Mouse (Mus musculus) myocyte (in vitro differentiated cells): ENCODE data around the gene Ppp4r1. TPM values are rescaled to one million over a fixed set of nuclear protein-coding genes. Genes with fewer than 3 reads are reported as not detected.

Experiments
- H3K27me3 ChIP-seq: one replicate; pipeline ENCODE4 v1.6.1; 2011; ENCODE audit not compliant: control insufficient read depth, insufficient read depth, insufficient read length
- H3K36me3 ChIP-seq: one replicate; pipeline ENCODE4 v1.6.1; 2011; ENCODE audit not compliant: control insufficient read depth, insufficient read depth
- H3K4me2 ChIP-seq: one replicate; pipeline ENCODE4 v1.6.1; 2011; ENCODE audit warnings: low read depth, control low read depth
- H3K4me3 ChIP-seq: one replicate; pipeline ENCODE4 v1.5.1; 2011; ENCODE audit warnings: mild to moderate bottlenecking, control low read depth, moderate library complexity
- H3K79me2 ChIP-seq: one replicate; pipeline ENCODE4 v1.6.1; 2011; ENCODE audit not compliant: control insufficient read depth, insufficient read depth
- H3ac ChIP-seq: one replicate; pipeline ENCODE4 v1.6.1; 2011; ENCODE audit not compliant: control insufficient read depth, insufficient read length
- CEBPB ChIP-seq: IDR thresholded peaks from 2 replicates; pipeline ENCODE4 v1.6.1; 2011; ENCODE audit warnings: mild to moderate bottlenecking, moderate library complexity; ENCODE audit not compliant: poor library complexity, insufficient read depth, severe bottlenecking
- E2F4 ChIP-seq: IDR thresholded peaks from one replicate; pipeline ENCODE4 v1.6.1; 2011; ENCODE audit warnings: mild to moderate bottlenecking, control low read depth, moderate library complexity; ENCODE audit not compliant: insufficient read depth
- MAX ChIP-seq: IDR thresholded peaks from one replicate; pipeline ENCODE4 v1.6.1; 2011; ENCODE audit warnings: low read depth, mild to moderate bottlenecking, control low read depth
- MYOD1 ChIP-seq, 3 experiments: IDR thresholded peaks; one replicate each; pipeline ENCODE4 v1.6.1; 2011; ENCODE audit warnings: control low read depth in 2 of 3, low read depth in 2 of 3, mild to moderate bottlenecking in 2 of 3, moderate library complexity in 1 of 3; ENCODE audit not compliant: insufficient read length in 2 of 3, control insufficient read depth in 1 of 3
- MYOG ChIP-seq, 3 experiments: IDR thresholded peaks; one replicate each; pipeline ENCODE4 v1.6.1; 2011; ENCODE audit warnings: control low read depth in 2 of 3, low read depth in 2 of 3, mild to moderate bottlenecking in 2 of 3; ENCODE audit not compliant: insufficient read length in 2 of 3, control insufficient read depth in 1 of 3, insufficient read depth in 1 of 3
- POLR2A ChIP-seq: IDR thresholded peaks from one replicate; pipeline ENCODE4 v1.6.1; 2011; ENCODE audit warnings: low read depth, mild to moderate bottlenecking, control low read depth, moderate library complexity; ENCODE audit not compliant: insufficient read length
- POLR2AphosphoS2 ChIP-seq: IDR thresholded peaks from one replicate; pipeline ENCODE4 v1.6.1; 2011; ENCODE audit warnings: low read depth, control low read depth; ENCODE audit not compliant: insufficient read length
- REST ChIP-seq: IDR thresholded peaks from one replicate; pipeline ENCODE4 v1.6.1; 2011; ENCODE audit warnings: mild to moderate bottlenecking, control low read depth, moderate library complexity; ENCODE audit not compliant: insufficient read depth, insufficient read length
- SRF ChIP-seq: IDR thresholded peaks from one replicate; pipeline ENCODE4 v1.6.1; 2011; ENCODE audit warnings: low read depth; ENCODE audit not compliant: control insufficient read depth, insufficient read length
- TCF12 ChIP-seq: IDR thresholded peaks from one replicate; pipeline ENCODE4 v1.6.1; 2011; ENCODE audit warnings: mild to moderate bottlenecking, control low read depth; ENCODE audit not compliant: poor library complexity, insufficient read depth, severe bottlenecking
- TCF3 ChIP-seq: IDR thresholded peaks from one replicate; pipeline ENCODE4 v1.6.1; 2011; ENCODE audit warnings: low read depth, control low read depth; ENCODE audit not compliant: insufficient read length
- USF1 ChIP-seq: IDR thresholded peaks from one replicate; pipeline ENCODE4 v1.6.1; 2011; ENCODE audit warnings: low read depth, mild to moderate bottlenecking, control low read depth, moderate library complexity
- polyA plus RNA-seq: library from polyadenylated mRNA; unstranded; fragments of >200 nt; fragmentation: generic; extraction: Trizol; gene quantifications from one replicate; pipeline ENCODE4 v1.2.1, GENCODE M21; 2012; ENCODE audit warnings: missing spikeins

Ppp4r1 gene
- polyA plus RNA-seq, 1 experiment, result 44.9 TPM

DNA sequence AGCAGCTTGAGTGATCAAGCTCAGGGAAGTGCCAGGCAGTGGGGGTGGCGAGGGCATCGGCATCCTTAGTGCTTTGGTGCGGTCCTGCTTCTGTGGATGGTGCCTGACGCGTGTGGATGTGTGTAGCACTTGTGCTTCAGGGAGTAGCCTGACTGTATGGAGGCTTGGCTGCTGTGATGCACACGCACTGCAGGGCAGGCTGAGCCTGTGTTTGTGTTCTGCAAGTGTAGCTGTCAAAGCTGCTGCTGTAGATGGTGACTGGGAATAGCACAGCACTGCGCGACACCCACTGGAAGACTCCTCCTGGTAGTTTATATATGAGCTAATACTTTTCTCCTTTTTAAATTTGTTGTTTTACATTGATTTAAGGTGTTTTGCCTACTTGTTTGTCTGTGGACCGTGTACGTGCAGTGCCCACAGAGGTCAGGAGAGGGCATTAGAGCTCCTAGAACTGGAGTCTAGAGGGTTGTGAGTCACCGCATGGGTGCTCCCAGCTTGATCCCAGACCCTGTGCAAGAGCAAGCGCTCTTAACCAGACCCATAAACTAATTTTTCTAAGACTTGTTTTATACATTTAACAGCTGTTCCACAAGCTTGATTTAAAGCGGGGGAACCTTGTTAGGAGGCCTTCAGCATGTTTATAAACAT is 48.0 kb downstream of the Ppp4r1 start:
- no peak overlapping the region for H3K4me3 ChIP-seq
- H3K36me3 ChIP-seq, result peaks cover 52% of the 10 kb centered on the region
- no peak overlapping the region for H3K4me2 ChIP-seq
- peaks cover 5% of the 10 kb centered on the region for H3K79me2 ChIP-seq
- H3ac ChIP-seq, result no peak overlapping the region
- TF ChIP-seq E2F4 (no peak), CEBPB (no peak), SRF (no peak), USF1 (no peak), MYOG (IDR thresholded peaks at IDR 0.05; ENCODE audit: control insufficient read depth in 1 of 3, insufficient read depth in 1 of 3, insufficient read length in 2 of 3, low read depth in 2 of 3) (no peak), POLR2A (peak; percentile 33)
- no peaks in the 10 kb centered on the region for H3K27me3 ChIP-seq

- no peaks in the 10 kb centered on the region for H3K79me2 ChIP-seq
- H3K4me2 ChIP-seq, result no peak overlapping the region
- peaks cover 61% of the 10 kb centered on the region for H3K36me3 ChIP-seq
- TF ChIP-seq SRF (no peak), TCF3 (no peak), MYOG (IDR thresholded peaks at IDR 0.05; ENCODE audit: control insufficient read depth in 1 of 3, insufficient read depth in 1 of 3, insufficient read length in 2 of 3, low read depth in 2 of 3) (no peak), POLR2A (no peak)
- no peak overlapping the region for H3K4me3 ChIP-seq
- H3K27me3 ChIP-seq, result no peaks in the 10 kb centered on the region
- no peak overlapping the region for H3ac ChIP-seq
These were observed 51.5 kb downstream of the Ppp4r1 start for GRCm38 (mm10) chr17:65833891-65834290.

- H3ac ChIP-seq, result no peak overlapping the region
- H3K79me2 ChIP-seq, result no peaks in the 10 kb centered on the region
- H3K36me3 ChIP-seq, result peaks cover 65% of the 10 kb centered on the region
- no peak overlapping the region for H3K4me2 ChIP-seq
- no peak overlapping the region for H3K4me3 ChIP-seq
- no peak for TF ChIP-seq USF1
- no peak for TF ChIP-seq TCF3
- TF ChIP-seq CEBPB, result no peak
- TF ChIP-seq TCF12, result no peak
- TF ChIP-seq E2F4, result no peak
- TF ChIP-seq POLR2AphosphoS2, result no peak
- TF ChIP-seq MYOG (IDR thresholded peaks at IDR 0.05; ENCODE audit: control insufficient read depth in 1 of 3, insufficient read depth in 1 of 3, insufficient read length in 2 of 3, low read depth in 2 of 3), result no peak
- TF ChIP-seq MAX, result no peak
- TF ChIP-seq MYOD1 (IDR thresholded peaks at IDR 0.05; ENCODE audit: control insufficient read depth in 1 of 3, insufficient read length in 2 of 3, low read depth in 2 of 3), result no peak
- no peak for TF ChIP-seq POLR2A
- TF ChIP-seq REST, result no peak
- TF ChIP-seq SRF, result no peak
- no peaks in the 10 kb centered on the region for H3K27me3 ChIP-seq
These were observed 54.4 kb downstream of the Ppp4r1 start for GRCm38 (mm10) chr17:65836746-65837145.

DNA sequence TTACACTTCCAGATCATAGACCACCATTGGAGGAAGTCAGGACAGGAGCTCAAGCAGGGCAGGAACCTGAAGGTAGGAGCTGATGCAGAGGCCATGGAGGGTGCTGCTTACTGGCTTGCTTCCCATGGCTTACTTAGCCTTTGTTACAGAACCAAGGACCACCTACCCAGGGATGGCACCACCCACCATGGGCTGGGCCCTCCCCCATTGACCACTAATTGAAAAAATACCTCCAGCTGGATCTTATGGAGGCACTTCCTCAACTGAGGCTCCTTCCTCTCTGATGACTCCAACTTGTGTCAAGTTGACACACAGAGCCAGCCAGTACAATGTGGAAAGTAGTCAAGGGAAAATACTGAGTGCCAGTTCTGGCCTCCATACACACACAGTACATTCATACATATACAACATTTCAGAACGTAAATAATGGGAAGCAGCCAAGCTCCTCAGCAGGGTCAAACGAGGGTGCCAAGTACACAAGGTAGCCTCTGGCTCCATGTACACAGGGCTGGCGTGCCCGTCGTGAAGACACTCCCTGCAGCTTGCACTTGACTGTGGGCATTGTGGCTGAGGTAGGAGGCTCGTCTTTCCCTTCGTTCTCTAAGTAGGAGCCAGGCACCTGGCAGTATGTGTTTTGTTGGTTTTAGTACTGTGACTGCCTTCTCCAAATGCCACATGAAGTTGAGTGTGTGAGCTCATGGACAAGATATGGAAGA is 57.3 kb downstream of the Ppp4r1 start:
- Histone ChIP-seq H3K36me3 (peaks cover 61% of the 10 kb centered on the region), H3K79me2 (no peaks in the 10 kb centered on the region), H3K4me3 (no peak overlapping the region), H3K4me2 (no peak overlapping the region), H3ac (no peak overlapping the region), H3K27me3 (no peaks in the 10 kb centered on the region)
- TF ChIP-seq CEBPB (no peak), USF1 (no peak), TCF3 (no peak), MYOD1 (IDR thresholded peaks at IDR 0.05; ENCODE audit: control insufficient read depth in 1 of 3, insufficient read length in 2 of 3, low read depth in 2 of 3) (no peak), REST (no peak), TCF12 (no peak), MAX (no peak), MYOG (IDR thresholded peaks at IDR 0.05; ENCODE audit: control insufficient read depth in 1 of 3, insufficient read depth in 1 of 3, insufficient read length in 2 of 3, low read depth in 2 of 3) (no peak), E2F4 (no peak), SRF (no peak), POLR2AphosphoS2 (peak; percentile 45), POLR2A (peak; percentile 27)
